Mouse (Mus musculus) lung, embryonic 16.5 days (tissue): ENCODE results near the gene H2-Q2. TPM values are rescaled to one million over a fixed set of nuclear protein-coding genes. Genes with fewer than 3 reads are reported as not detected.

ENCODE experiments used
- polyA plus RNA-seq: library from polyadenylated mRNA; unstranded; fragments of >200 nt; fragmentation: Nextera tagmentation; extraction: Ambion mirVana; gene quantifications from 2 replicates; pipeline ENCODE4 v1.2.1, GENCODE M21; 2015

The H2-Q2 gene
- polyA plus RNA-seq, 1 experiment from 2014 or later: 6.5 TPM

Other genes starting within 250 kb of the H2-Q2 start
- gene Ly6g5c, start 234.0 kb upstream of the H2-Q2 start, polyA plus RNA-seq: not detected in 2 replicates
- gene Ly6g5b, start 226.8 kb upstream of the H2-Q2 start, polyA plus RNA-seq: 0.60 and 1.1 TPM in 2 replicates
- gene Gpank1, start 220.8 kb upstream of the H2-Q2 start, polyA plus RNA-seq: 18.3 and 19.7 TPM in 2 replicates
- 242 and 248 TPM in 2 replicates for gene Csnk2b, start 220.2 kb upstream of the H2-Q2 start, polyA plus RNA-seq
- gene D17H6S53E, start 215.9 kb upstream of the H2-Q2 start, polyA plus RNA-seq: 9.7 and 10.4 TPM in 2 replicates
- 1.4 and 13.6 TPM in 2 replicates for gene Apom, start 210.2 kb upstream of the H2-Q2 start, polyA plus RNA-seq
- 46.3 and 54.9 TPM in 2 replicates for gene Bag6, start 207.1 kb upstream of the H2-Q2 start, polyA plus RNA-seq
- 151 and 167 TPM in 2 replicates for gene Prrc2a, start 177.3 kb upstream of the H2-Q2 start, polyA plus RNA-seq
- gene Aif1, start 166.2 kb upstream of the H2-Q2 start, polyA plus RNA-seq: 7.3 and 8.0 TPM in 2 replicates
- gene Lst1, start 153.8 kb upstream of the H2-Q2 start, polyA plus RNA-seq: 11.3 and 12.4 TPM in 2 replicates
- gene Ltb, start 147.8 kb upstream of the H2-Q2 start, polyA plus RNA-seq: 1.0 and 1.5 TPM in 2 replicates
- 0.09 and 0.24 TPM in 2 replicates for gene Tnf, start 140.2 kb upstream of the H2-Q2 start, polyA plus RNA-seq
- 0.30 TPM in 1 of 2 replicates, not detected in the other for gene Lta, start 136.9 kb upstream of the H2-Q2 start, polyA plus RNA-seq
- gene Gm16181, start 121.4 kb upstream of the H2-Q2 start, polyA plus RNA-seq: 1.2 TPM in 1 of 2 replicates, not detected in the other
- 4.9 and 5.9 TPM in 2 replicates for gene Atp6v1g2, start 108.6 kb upstream of the H2-Q2 start, polyA plus RNA-seq
- gene Nfkbil1, start 106.5 kb upstream of the H2-Q2 start, polyA plus RNA-seq: 10.0 and 11.0 TPM in 2 replicates
- 437 and 448 TPM in 2 replicates for gene Ddx39b, start 100.5 kb upstream of the H2-Q2 start, polyA plus RNA-seq
- gene H2-D1, start 79.5 kb upstream of the H2-Q2 start, polyA plus RNA-seq: 141 and 161 TPM in 2 replicates
- gene H2-Q1, start 21.8 kb upstream of the H2-Q2 start, polyA plus RNA-seq: 0.24 and 0.38 TPM in 2 replicates
- 5.9 and 6.5 TPM in 2 replicates for gene H2-Q4, start 37.4 kb downstream of the H2-Q2 start, polyA plus RNA-seq
- gene H2-Q6, start 82.6 kb downstream of the H2-Q2 start, polyA plus RNA-seq: 0.48 and 1.5 TPM in 2 replicates
- gene H2-Q7, start 96.9 kb downstream of the H2-Q2 start, polyA plus RNA-seq: 5.0 and 6.1 TPM in 2 replicates
- gene H2-Q10, start 127.8 kb downstream of the H2-Q2 start, polyA plus RNA-seq: 1.3 and 7.4 TPM in 2 replicates
- not detected in 2 replicates for gene Pou5f1, start 163.8 kb downstream of the H2-Q2 start, polyA plus RNA-seq
- gene Tcf19, start 174.6 kb downstream of the H2-Q2 start, polyA plus RNA-seq: 91.9 and 96.7 TPM in 2 replicates
- gene Cchcr1, start 174.9 kb downstream of the H2-Q2 start, polyA plus RNA-seq: 23.3 and 24.0 TPM in 2 replicates
- gene Psors1c2, start 191.0 kb downstream of the H2-Q2 start, polyA plus RNA-seq: 0.69 and 0.79 TPM in 2 replicates
- 0.05 and 0.13 TPM in 2 replicates for gene Cdsn, start 209.9 kb downstream of the H2-Q2 start, polyA plus RNA-seq
- 0.11 TPM in 1 of 2 replicates, not detected in the other for gene 2300002M23Rik, start 225.2 kb downstream of the H2-Q2 start, polyA plus RNA-seq